Mouse (Mus musculus) hematopoietic stem cell, adult 5-6 weeks (primary cell): ENCODE results near the gene Fdxr. TPM values are rescaled to one million over a fixed set of nuclear protein-coding genes. Genes with fewer than 3 reads are reported as not detected.

Source experiments
- ATAC-seq, 2 experiments: fragments of 125-278 bp in 1 of 2; replicated peaks in 1 of 2; 2 replicates each; pipeline ENCODE4 v1.8.0; 2016 to 2017; ENCODE audit warnings: inconsistent platforms in 2 of 2, mild to moderate bottlenecking in 2 of 2, moderate number of reproducible peaks in 2 of 2, low read depth in 1 of 2, moderate TSS enrichment in 1 of 2; ENCODE audit not compliant: low FRiP score in 2 of 2, poor library complexity in 2 of 2, severe bottlenecking in 2 of 2, insufficient read depth in 1 of 2, low TSS enrichment in 1 of 2
- total RNA-seq: library from RNA; stranded (forward); fragments of 172-1452, 232-1000 nt; gene quantifications from 2 replicates; pipeline ENCODE4 v1.2.3, GENCODE M21; 2017

Gene Fdxr
- total RNA-seq, 1 experiment from 2014 or later = 22.6 TPM

- peak; percentile 59 to 82 for ATAC-seq
Measured at GRCm38 (mm10) chr11:115231168-115231915, 45.5 kb downstream of the Fdxr start.

- ATAC-seq = no peak
Measured at GRCm38 (mm10) chr11:115229021-115229930, 47.6 kb downstream of the Fdxr start.

GRCm38 (mm10) chr11:115228430-115228829, 48.4 kb downstream of the Fdxr start:
- no peak for ATAC-seq

GRCm38 (mm10) chr11:115227640-115228039, 49.2 kb downstream of the Fdxr start:
- ATAC-seq = no peak

GRCm38 (mm10) chr11:115226811-115227491, 49.9 kb downstream of the Fdxr start:
- ATAC-seq = no peak

- ATAC-seq = no peak
Measured at GRCm38 (mm10) chr11:115225301-115225700, 51.5 kb downstream of the Fdxr start.

GRCm38 (mm10) chr11:115224889-115225288, 52.0 kb downstream of the Fdxr start:
- ATAC-seq = no peak

- ATAC-seq = no peak; a peak in 1 of 4 replicates
Measured at GRCm38 (mm10) chr11:115223877-115224276, 53.0 kb downstream of the Fdxr start.

- ATAC-seq = peak; percentile 56 to 68; a peak in 3 of 4 replicates
Measured at GRCm38 (mm10) chr11:115223451-115223850, 53.4 kb downstream of the Fdxr start.

GRCm38 (mm10) chr11:115222570-115222969, 54.3 kb downstream of the Fdxr start:
- no peak for ATAC-seq

- ATAC-seq = no peak
Measured at GRCm38 (mm10) chr11:115222077-115222476, 54.8 kb downstream of the Fdxr start.

- ATAC-seq = no peak
Measured at GRCm38 (mm10) chr11:115219685-115220084, 57.2 kb downstream of the Fdxr start.

GRCm38 (mm10) chr11:115219263-115219662, 57.6 kb downstream of the Fdxr start:
- ATAC-seq = no peak; a peak in 1 of 4 replicates

Other genes starting within 250 kb of the Fdxr start
- gene Cd300ld5, start 239.3 kb downstream of the Fdxr start, total RNA-seq = not detected in 2 replicates
- 2.3 TPM in 1 of 2 replicates, not detected in the other for gene Cd300ld3, start 228.6 kb downstream of the Fdxr start, total RNA-seq
- gene Cd300e, start 214.9 kb downstream of the Fdxr start, total RNA-seq = 0.94 TPM in 1 of 2 replicates, not detected in the other
- gene Rab37, start 185.6 kb downstream of the Fdxr start, total RNA-seq = 79.7 TPM in 2 replicates
- 3.9 and 5.4 TPM in 2 replicates for gene Cd300lf, start 143.1 kb downstream of the Fdxr start, total RNA-seq
- gene Slc9a3r1, start 113.7 kb downstream of the Fdxr start, total RNA-seq = 70.5 and 71.1 TPM in 2 replicates
- 3.5 and 4.0 TPM in 2 replicates for gene Tmem104, start 89.6 kb downstream of the Fdxr start, total RNA-seq
- gene Nat9, start 89.2 kb downstream of the Fdxr start, total RNA-seq = 26.6 and 42.7 TPM in 2 replicates
- not detected in 2 replicates for gene Grin2c, start 9.8 kb downstream of the Fdxr start, total RNA-seq
- gene Fads6, start 20.6 kb upstream of the Fdxr start, total RNA-seq = 2.8 and 4.3 TPM in 2 replicates
- not detected in 2 replicates for gene Otop2, start 30.1 kb upstream of the Fdxr start, total RNA-seq
- gene Ush1g, start 45.0 kb upstream of the Fdxr start, total RNA-seq = not detected in 2 replicates
- not detected in 2 replicates for gene Otop3, start 57.7 kb upstream of the Fdxr start, total RNA-seq
- gene Hid1, start 90.7 kb upstream of the Fdxr start, total RNA-seq = 2.6 and 7.9 TPM in 2 replicates
- 0.05 TPM in 1 of 2 replicates, not detected in the other for gene Cdr2l, start 104.9 kb upstream of the Fdxr start, total RNA-seq
- 48.3 and 67.2 TPM in 2 replicates for gene Mrpl58, start 126.7 kb upstream of the Fdxr start, total RNA-seq
- gene Atp5h, start 142.9 kb upstream of the Fdxr start, total RNA-seq = 507 and 778 TPM in 2 replicates
- 15.0 and 22.1 TPM in 2 replicates for gene Kctd2, start 143.1 kb upstream of the Fdxr start, total RNA-seq
- not detected in 2 replicates for gene Trim80, start 163.5 kb upstream of the Fdxr start, total RNA-seq
- not detected in 2 replicates for gene Slc16a5, start 185.4 kb upstream of the Fdxr start, total RNA-seq
- 14.7 and 14.9 TPM in 2 replicates for gene Armc7, start 198.6 kb upstream of the Fdxr start, total RNA-seq
- 62.3 and 99.8 TPM in 2 replicates for gene Nt5c, start 214.8 kb upstream of the Fdxr start, total RNA-seq
- 122 and 126 TPM in 2 replicates for gene Jpt1, start 237.3 kb upstream of the Fdxr start, total RNA-seq